Mouse (Mus musculus) layer of hippocampus, adult 2 months (tissue): ENCODE results near the gene Rab3gap2. TPM values are rescaled to one million over a fixed set of nuclear protein-coding genes. Genes with fewer than 3 reads are reported as not detected.
"Not testable (repeated sequence)": the region's sequence is repeated elsewhere in the genome, so short reads cannot be mapped to it uniquely, and the experiment has no call there.

ENCODE experiments used
- DNase-seq, 2 experiments: peaks; one replicate each; pipeline ENCODE4 v3.0.0; 2022; ENCODE audit warnings: low spot score in 2 of 2
- H3K27ac ChIP-seq: fragments of 200-600 bp; 2 replicates; pipeline ENCODE4 v1.8.1; 2022
- H3K4me3 ChIP-seq: fragments of 200-600 bp; 2 replicates; pipeline ENCODE4 v1.8.1; 2022; ENCODE audit warnings: mild to moderate bottlenecking
- CTCF ChIP-seq: fragments of 200-600 bp; conservative IDR thresholded peaks from 2 replicates; pipeline ENCODE4 v1.8.1; 2022; ENCODE audit warnings: antibody characterized with exemption, mild to moderate bottlenecking, moderate library complexity
- total RNA-seq, 2 experiments: library from RNA; stranded (reverse); gene quantifications; 2 replicates each; pipeline ENCODE4 v1.2.3; 2021

Rab3gap2 gene
- total RNA-seq, 2 experiments from 2014 or later, result 65.8 to 70.8 TPM

DNA sequence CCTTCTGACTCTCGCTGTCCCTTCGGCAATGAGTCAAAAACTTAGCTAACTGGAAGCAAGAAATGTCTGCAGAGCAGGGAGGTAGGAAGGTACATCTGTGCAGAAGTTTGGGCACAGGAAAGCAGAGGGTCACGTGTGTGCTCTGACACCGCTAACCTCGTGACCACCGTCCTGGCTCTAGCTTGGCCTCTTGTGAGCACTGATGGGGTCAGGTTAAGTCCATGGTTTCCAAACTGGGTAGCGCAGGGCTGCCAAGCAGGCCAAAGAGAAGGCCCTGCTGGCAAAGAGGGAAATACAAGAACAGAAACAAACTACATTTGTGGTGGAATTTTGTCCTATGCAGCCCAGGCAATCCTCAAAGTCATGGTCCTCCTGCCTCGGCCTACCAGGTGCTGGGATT, 94.6 kb downstream of the Rab3gap2 start:
- TF ChIP-seq CTCF, result no peak
- Histone ChIP-seq H3K27ac (no peak overlapping the region), H3K4me3 (no peak overlapping the region)
- DNase-seq, result no peak

DNA sequence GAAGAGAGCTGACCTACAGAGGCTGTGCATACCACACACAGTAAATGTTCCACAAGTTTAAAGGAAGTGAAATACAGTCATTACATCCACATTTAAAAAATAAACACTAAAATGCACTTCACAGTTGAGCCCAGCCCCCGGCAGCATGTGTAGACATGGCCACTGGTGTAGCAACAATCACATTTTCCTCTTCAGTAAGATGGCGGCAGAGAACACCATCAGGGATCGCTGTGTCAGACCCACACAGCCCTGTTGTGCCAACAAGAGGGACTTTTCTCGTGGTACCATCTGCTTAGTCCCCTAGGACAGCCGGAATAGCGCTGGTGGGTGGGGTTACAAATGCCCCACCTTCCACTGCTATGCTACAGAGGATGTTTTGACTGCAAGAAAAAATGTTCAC, 98.9 kb downstream of the Rab3gap2 start:
- TF ChIP-seq CTCF, result no peak
- no peak overlapping the region for H3K27ac ChIP-seq
- no peak overlapping the region for H3K4me3 ChIP-seq
- DNase-seq, result no peak

DNA sequence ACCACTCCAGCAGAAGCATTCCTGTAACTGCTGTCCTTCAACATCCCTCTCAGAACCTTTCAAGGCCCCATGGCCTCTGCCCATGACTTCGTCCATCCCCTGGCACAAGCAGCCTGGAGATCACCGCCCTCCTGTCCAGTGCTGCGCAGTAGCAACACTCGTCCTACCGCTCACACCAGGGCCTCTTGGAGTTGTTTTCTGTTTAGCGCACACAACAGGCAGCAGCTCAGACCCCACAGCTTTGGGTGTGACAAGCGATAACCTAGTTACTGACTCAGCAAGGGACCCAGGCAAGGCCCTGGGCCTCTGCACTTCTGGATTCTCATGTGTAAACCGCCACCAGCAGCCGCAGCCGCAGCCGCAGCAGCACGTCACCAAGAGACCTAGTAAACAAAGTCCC, 102.9 kb downstream of the Rab3gap2 start:
- Histone ChIP-seq H3K27ac (no peak overlapping the region), H3K4me3 (no peak overlapping the region)
- no peak for DNase-seq
- no peak for TF ChIP-seq CTCF

DNA sequence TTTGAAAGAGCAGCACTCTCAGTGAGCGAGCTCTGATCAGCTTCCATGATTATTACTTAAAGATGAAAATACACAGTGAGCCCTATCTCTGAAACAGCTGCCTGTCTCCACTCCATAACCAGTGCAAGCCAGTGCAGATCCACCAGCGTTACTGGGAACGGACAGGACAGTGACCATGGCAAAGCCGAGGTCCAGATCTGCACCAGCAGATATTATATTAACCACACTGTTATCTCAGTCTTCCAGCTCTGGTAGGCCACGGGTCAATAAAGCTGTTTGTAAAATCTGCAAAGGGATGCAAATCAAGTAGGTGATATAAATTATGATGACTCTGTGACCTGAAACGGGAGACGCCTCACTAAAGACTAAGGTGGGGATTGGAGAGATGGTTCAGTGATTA, 103.7 kb downstream of the Rab3gap2 start:
- no peak for TF ChIP-seq CTCF
- no peak for DNase-seq
- no peak overlapping the region for H3K4me3 ChIP-seq
- H3K27ac ChIP-seq, result no peak overlapping the region

DNA sequence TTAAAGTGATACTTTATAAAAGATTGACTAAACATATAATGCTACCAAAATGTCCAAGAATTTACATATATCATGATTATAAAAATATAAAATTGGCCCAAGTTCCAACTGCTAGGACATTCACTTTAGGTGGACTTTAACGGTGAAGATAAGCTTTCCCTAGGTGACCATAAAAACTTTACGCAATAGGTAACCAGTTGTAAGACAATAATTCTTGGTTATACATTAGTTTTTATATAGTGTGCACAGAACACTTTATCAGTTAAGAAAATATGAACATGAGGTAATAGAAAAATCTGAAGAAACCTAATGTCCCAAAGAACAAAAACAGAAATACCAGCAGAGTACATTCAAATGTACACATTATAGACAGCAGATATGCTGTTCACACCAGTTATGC, 104.4 kb downstream of the Rab3gap2 start:
- TF ChIP-seq CTCF, result no peak
- Histone ChIP-seq H3K4me3 (no peak overlapping the region), H3K27ac (no peak overlapping the region)
- DNase-seq, result no peak

DNA sequence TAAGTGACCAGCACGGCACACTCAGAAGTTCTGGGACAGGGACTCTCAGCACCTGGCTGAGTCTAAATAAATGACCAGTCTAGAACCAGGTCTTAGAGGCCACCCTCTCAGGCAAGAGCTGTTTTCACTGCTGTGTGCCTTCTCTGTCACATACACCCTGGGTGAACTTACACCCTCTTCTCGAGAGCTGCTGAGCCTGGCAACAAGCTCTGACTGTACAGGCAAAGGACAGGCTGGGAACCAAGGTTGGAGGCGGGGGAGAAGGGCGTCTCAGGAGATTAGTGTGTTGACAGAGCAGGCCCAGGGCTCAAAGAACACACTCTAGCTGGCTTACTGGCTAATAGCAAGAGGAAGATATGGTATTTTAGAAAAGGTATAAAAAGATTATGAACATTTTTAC, 105.0 kb downstream of the Rab3gap2 start:
- H3K27ac ChIP-seq, result no peak overlapping the region
- DNase-seq, result no peak
- no peak for TF ChIP-seq CTCF
- no peak overlapping the region for H3K4me3 ChIP-seq

DNA sequence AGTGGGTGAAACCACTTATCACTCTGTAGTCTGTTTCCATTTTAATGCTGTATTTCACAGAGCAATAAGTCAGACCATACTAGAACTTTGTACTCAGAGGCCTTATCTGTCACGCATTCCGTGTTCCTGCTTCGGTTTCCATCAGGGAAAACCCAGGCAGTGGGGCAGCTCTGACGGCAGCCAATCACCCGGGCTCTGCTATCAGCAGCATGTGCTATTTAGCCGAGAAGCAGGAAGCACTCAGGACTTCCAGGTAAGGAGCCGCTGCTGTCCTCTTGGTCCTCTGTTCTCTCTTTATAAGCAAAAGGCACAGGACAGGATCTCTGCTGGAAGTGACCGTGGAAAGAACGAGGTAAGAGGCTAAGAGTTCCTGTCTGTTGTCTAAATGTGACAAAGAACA, 108.0 kb downstream of the Rab3gap2 start:
- no peak for TF ChIP-seq CTCF

DNA sequence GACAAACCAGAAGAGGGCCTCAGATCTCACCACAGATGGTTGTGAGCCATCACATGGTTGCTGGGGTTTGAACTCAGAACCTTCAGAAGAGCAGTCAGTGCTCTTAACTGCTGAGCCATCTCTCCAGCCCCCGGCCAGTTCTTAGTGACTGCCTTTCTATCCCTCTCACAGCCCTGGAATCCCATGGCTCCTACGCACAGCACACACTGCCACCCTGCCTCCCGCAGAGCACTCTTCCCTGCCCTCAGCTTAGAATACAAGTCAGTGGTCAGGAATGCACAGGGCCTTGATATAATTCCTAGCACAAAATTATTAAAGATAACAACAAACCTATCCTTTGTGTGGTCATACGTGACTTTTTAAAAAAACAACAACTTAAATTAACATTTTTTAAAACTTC, 110.6 kb downstream of the Rab3gap2 start:
- DNase-seq, result no peak
- no peak for TF ChIP-seq CTCF
- Histone ChIP-seq H3K27ac (no peak overlapping the region), H3K4me3 (no peak overlapping the region)

More for the DNA sequence above, 108.0 kb downstream of the Rab3gap2 start:
- DNase-seq, result no peak
- no peak overlapping the region for H3K4me3 ChIP-seq
- no peak overlapping the region for H3K27ac ChIP-seq

DNA sequence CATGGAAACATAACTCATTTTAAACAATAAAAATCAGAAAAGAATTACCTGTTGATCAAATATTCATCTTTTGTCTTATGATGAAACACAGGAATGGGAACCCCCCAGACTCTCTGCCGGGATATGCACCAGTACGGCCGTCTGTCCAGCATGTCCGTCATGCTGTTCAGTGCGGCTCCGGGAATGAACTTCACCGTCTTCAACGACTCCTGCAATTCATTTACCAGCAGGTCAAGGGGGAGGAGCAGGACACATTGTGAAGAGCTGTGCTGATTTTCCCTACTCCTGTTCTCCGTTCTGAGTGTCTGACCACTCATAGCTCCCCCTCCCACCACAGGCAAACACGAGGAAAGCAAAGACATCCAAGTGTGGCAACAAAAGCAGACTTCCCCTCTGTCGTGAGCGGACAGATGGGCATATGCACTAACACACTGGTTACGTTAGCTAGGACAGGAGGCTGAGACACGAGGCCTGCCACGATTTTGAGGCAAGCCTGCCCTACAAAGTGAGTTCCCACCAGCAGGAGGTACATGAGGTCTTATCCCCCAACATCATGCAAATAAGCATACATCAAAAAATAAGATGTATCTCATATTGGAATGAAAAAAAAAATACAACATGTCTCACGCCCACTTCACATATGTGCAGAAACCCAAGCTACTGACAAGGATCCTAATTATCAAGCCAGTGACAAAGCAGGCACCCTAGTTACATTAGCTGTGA, 112.1 kb downstream of the Rab3gap2 start:
- Histone ChIP-seq H3K4me3 (no peak overlapping the region), H3K27ac (peak overlapping the region; percentile 54)
- DNase-seq, result peak; percentile 43 to 77
- TF ChIP-seq CTCF, result no peak

DNA sequence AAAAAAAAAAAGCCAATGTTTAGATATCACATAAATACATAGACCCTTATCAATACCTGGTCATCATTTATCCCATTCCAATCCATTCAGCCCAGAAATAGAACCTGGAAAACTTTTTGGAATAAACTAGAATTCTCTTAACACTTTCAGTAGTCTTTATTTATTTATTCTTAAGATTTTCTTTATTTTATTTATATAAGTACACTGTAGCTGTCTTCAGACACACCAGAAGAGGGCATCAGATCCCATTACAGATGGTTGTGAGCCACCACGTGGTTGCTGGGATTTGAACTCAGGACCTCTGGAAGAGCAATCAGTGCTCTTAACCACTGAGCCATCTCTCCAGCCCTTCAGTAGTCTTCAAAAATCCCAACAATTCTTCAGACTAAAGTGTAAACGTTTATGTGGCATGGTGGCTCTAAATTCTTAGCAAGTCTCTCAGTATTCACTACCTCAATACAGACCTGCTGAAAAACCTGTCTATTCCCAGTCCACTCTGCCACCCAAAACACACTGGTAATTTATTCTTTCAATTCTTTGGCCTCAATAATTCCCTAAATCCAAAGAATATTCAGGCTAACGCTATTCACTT, 123.9 kb downstream of the Rab3gap2 start:
- not testable (repeated sequence) for H3K4me3 ChIP-seq, DNase-seq, H3K27ac ChIP-seq
- peak; percentile 44 for TF ChIP-seq CTCF

DNA sequence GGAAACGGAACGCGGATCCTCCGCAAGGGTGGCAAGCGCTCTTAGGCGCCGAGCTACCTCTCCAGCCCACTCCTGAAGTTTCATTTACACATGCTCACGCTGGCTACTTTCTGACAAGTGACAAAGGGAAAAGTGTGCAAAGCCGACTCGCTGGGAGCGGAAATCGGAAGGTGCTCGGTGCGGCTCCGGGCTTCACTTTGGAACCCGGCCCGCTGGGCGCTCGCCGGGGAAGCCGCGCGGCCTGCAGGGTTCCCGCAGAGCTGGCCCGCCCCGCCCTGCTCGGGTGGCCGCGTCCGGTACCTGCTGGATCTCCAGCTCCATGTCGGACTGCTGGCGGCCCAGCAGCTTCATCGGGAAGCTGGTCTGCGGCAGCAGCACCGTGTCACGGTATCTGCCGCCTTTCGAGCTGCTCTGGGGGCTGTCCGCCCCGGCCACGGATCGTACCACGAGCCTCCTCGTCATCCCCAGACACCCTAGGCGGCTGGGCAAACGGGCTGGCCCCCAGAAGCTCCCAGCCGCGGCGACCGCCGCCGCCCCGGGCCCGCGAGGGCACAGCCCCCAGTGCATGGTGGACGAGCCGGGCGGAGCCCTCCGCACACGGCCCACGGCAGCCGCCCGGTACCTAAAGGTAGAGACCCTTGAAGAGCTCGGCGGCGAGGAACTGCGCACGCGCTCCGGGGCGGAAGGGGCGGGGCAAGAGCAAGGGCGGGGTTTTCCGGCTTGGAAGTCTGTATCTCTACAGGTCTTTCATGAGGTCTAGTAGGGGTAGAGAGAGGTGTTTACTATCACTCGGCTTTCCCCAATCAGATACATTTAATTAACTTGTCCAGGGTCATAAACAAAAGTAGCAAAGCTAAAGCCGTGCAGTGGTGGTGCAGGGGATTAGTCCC, 125.0 kb downstream of the Rab3gap2 start, which contains the start of gene Iars2:
Gene Iars2 (minus strand): TSS at position 676 of the 890 bp plus-strand sequence.
- H3K27ac ChIP-seq, result peak within 1 kb of the TSS; percentile 96
- TF ChIP-seq CTCF, result 0 out of 2 replicates have a peak, but pooled peaks have one; percentile 10
- peak; percentile 87 to 94 for DNase-seq

DNA sequence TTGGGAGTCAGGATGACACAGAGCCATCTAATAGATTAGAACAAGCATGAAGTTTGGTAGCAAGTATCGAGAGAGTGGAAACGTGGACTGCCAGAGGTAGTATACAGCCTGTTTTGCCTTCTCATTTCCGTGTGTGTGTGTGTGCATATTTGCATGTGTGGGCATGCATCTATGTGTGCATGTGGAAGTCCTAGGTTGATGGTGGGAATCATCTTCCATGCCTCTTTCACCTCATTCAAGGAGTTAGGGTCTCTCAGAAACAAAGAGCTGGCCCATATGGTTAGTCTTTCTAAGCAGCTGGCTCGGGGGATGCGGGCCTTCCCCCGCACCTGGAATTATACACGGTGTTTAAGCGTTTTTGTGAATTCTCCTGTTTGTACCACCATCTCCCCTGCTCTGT, 125.9 kb downstream of the Rab3gap2 start:
- no peak for TF ChIP-seq CTCF
- H3K27ac ChIP-seq, result peak overlapping the region; percentile 96; the same call in 1 of the 2 replicates
- H3K4me3 ChIP-seq, result no peak overlapping the region; the same call in 1 of the 2 replicates
- no peak for DNase-seq

More for the DNA sequence above, 125.0 kb downstream of the Rab3gap2 start, which contains the start of gene Iars2:
- H3K4me3 ChIP-seq, result peak within 1 kb of the TSS; percentile 86

DNA sequence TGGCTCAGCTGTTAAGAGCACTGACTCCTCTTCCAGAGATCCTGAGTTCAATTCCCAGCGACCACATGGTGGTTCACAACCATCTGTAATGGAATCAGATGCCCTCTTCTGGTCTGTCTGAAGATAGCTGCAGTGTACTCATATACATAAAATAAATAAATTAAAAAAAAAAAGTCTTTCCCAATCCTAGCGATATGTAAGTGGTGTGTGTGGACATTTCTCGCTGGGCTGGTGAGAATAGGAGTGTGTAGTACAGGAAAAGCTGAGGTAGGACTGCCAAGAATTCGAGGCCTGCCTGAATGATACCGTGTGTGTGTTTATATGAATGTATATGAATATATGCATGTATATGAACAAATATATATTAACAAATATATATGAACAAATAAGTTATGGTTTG, 127.4 kb downstream of the Rab3gap2 start:
- TF ChIP-seq CTCF, result peak; percentile 36
- Histone ChIP-seq H3K4me3 (peak overlapping the region; percentile 68), H3K27ac (peak overlapping the region; percentile 94)
- no peak for DNase-seq
